Mouse (Mus musculus): ENCODE measurements around the gene Ddhd1.

GRCm38 (mm10) chr14:45656831-45657640, 907 bp downstream of the Ddhd1 start:
- TF ChIP-seq POLR2A (IDR thresholded peaks at IDR 0.05; ENCODE audit: low read depth, low read length) (no peak), CTCF (IDR thresholded peaks at IDR 0.05; ENCODE audit: extremely low read depth, insufficient read depth, insufficient read length, insufficient replicate concordance) (no peak)
